Mouse (Mus musculus) MEL (cell line): ENCODE measurements around the gene Fam160a1. TPM values are rescaled to one million over a fixed set of nuclear protein-coding genes. Genes with fewer than 3 reads are reported as not detected.

Source experiments
- DNase-seq: peaks from one replicate; pipeline ENCODE4 v3.0.0; 2011; ENCODE audit warnings: low read depth, low spot score
- H3K27ac ChIP-seq: 2 replicates; pipeline ENCODE4 v1.5.1; 2012; ENCODE audit warnings: low read depth, mild to moderate bottlenecking, control low read depth, low read length, moderate library complexity; ENCODE audit not compliant: control insufficient read depth
- H3K27me3 ChIP-seq, 2 experiments: fragments of 150-350 bp in 1 of 2; sonication (generic) in 1 of 2; 2 replicates each; pipeline ENCODE4 v1.6.1; 2012; ENCODE audit warnings: low read length in 2 of 2, mild to moderate bottlenecking in 2 of 2, improper control_type of control experiment in 1 of 2, moderate library complexity in 1 of 2; ENCODE audit not compliant: insufficient read depth in 2 of 2, control insufficient read depth in 1 of 2
- H3K36me3 ChIP-seq, 2 experiments: 2 replicates each; pipeline ENCODE4 v1.6.1; 2012 to 2014; ENCODE audit warnings: low read length in 2 of 2, improper control_type of control experiment in 1 of 2, inconsistent platforms in 1 of 2, mild to moderate bottlenecking in 1 of 2; ENCODE audit not compliant: insufficient read depth in 2 of 2, control insufficient read depth in 1 of 2
- H3K4me1 ChIP-seq, 2 experiments: fragments of 150-350 bp in 1 of 2; sonication (generic) in 1 of 2; 2 replicates each; pipeline ENCODE4 v1.6.1; 2012; ENCODE audit warnings: low read length in 2 of 2, improper control_type of control experiment in 1 of 2, mild to moderate bottlenecking in 1 of 2; ENCODE audit not compliant: insufficient read depth in 2 of 2, control insufficient read depth in 1 of 2
- H3K4me3 ChIP-seq, 2 experiments: fragments of 150-350 bp in 1 of 2; sonication (generic) in 1 of 2; 2 replicates each; pipeline ENCODE4 v1.5.1; 2012; ENCODE audit warnings: low read depth in 2 of 2, low read length in 2 of 2, mild to moderate bottlenecking in 2 of 2, moderate library complexity in 2 of 2, control low read depth in 1 of 2, improper control_type of control experiment in 1 of 2; ENCODE audit not compliant: control insufficient read depth in 1 of 2, insufficient read depth in 1 of 2
- H3K79me2 ChIP-seq: 2 replicates; pipeline ENCODE4 v1.6.1; 2012; ENCODE audit warnings: mild to moderate bottlenecking, low read length, moderate library complexity; ENCODE audit not compliant: control insufficient read depth, poor library complexity, insufficient read depth
- H3K9ac ChIP-seq: 2 replicates; pipeline ENCODE4 v1.6.1; 2012; ENCODE audit warnings: low read depth, mild to moderate bottlenecking, control low read depth, low read length, moderate library complexity; ENCODE audit not compliant: control insufficient read depth, poor library complexity, severe bottlenecking
- H3K9me3 ChIP-seq: fragments of 150-350 bp; sonication (generic); replicated peaks from 2 replicates; pipeline ENCODE4 v1.6.1; 2012; ENCODE audit warnings: mild to moderate bottlenecking, low read length, improper control_type of control experiment, moderate library complexity; ENCODE audit not compliant: insufficient read depth
- BHLHE40 ChIP-seq: IDR thresholded peaks from 2 replicates; pipeline ENCODE4 v1.6.1; 2012; ENCODE audit warnings: low read depth, mild to moderate bottlenecking, inconsistent platforms, low read length, improper control_type of control experiment, borderline replicate concordance
- CHD1 ChIP-seq: IDR thresholded peaks from 2 replicates; pipeline ENCODE4 v1.6.1; 2012; ENCODE audit warnings: low read depth, mild to moderate bottlenecking, inconsistent platforms, low read length, improper control_type of control experiment
- ELF1 ChIP-seq: IDR thresholded peaks from 2 replicates; pipeline ENCODE4 v1.6.1; 2014; ENCODE audit warnings: low read depth, mild to moderate bottlenecking, inconsistent platforms, low read length, improper control_type of control experiment, moderate library complexity
- EP300 ChIP-seq, 2 experiments: IDR thresholded peaks; 2 replicates each; pipeline ENCODE4 v1.6.1; 2011; ENCODE audit warnings: improper control_type of control experiment in 2 of 2, low read length in 2 of 2, low read depth in 1 of 2, mild to moderate bottlenecking in 1 of 2
- GABPA ChIP-seq: IDR thresholded peaks from 2 replicates; pipeline ENCODE4 v1.6.1; 2012; ENCODE audit warnings: low read depth, mild to moderate bottlenecking, inconsistent platforms, low read length, improper control_type of control experiment, moderate library complexity
- JUND ChIP-seq: IDR thresholded peaks from 2 replicates; pipeline ENCODE4 v1.6.1; 2011; ENCODE audit warnings: low read depth, mild to moderate bottlenecking, improper control_type of control experiment, low read length
- KAT2A ChIP-seq: conservative IDR thresholded peaks from 2 replicates; pipeline ENCODE4 v1.6.1; 2012; ENCODE audit warnings: low read depth, low read length, improper control_type of control experiment, inconsistent platforms
- MAX ChIP-seq: IDR thresholded peaks from 2 replicates; pipeline ENCODE4 v1.6.1; 2011; ENCODE audit warnings: low read length, improper control_type of control experiment
- RCOR1 ChIP-seq: IDR thresholded peaks from 2 replicates; pipeline ENCODE4 v1.6.1; 2012; ENCODE audit warnings: low read depth, mild to moderate bottlenecking, inconsistent platforms, low read length, improper control_type of control experiment
- SIN3A ChIP-seq: IDR thresholded peaks from 2 replicates; pipeline ENCODE4 v1.6.1; 2012; ENCODE audit warnings: low read length, improper control_type of control experiment, inconsistent platforms
- TBP ChIP-seq: IDR thresholded peaks from 2 replicates; pipeline ENCODE4 v1.8.0; 2011; ENCODE audit warnings: low read depth, low read length, improper control_type of control experiment
- USF1 ChIP-seq: IDR thresholded peaks from 2 replicates; pipeline ENCODE4 v1.6.1; 2014; ENCODE audit warnings: low read depth, mild to moderate bottlenecking, inconsistent platforms, low read length, improper control_type of control experiment, moderate library complexity
- USF2 ChIP-seq, 2 experiments: IDR thresholded peaks; 2 replicates each; pipeline ENCODE4 v1.6.1; 2011 to 2012; ENCODE audit warnings: improper control_type of control experiment in 2 of 2, low read length in 2 of 2, borderline replicate concordance in 1 of 2, inconsistent platforms in 1 of 2, low read depth in 1 of 2, mild to moderate bottlenecking in 1 of 2; ENCODE audit not compliant: insufficient read depth in 1 of 2
- ZKSCAN1 ChIP-seq: IDR thresholded peaks from 2 replicates; pipeline ENCODE4 v1.6.1; 2012; ENCODE audit warnings: low read depth, mild to moderate bottlenecking, inconsistent platforms, low read length, improper control_type of control experiment, moderate library complexity
- ZNF384 ChIP-seq: IDR thresholded peaks from 2 replicates; pipeline ENCODE4 v1.6.1; 2012; ENCODE audit warnings: low read depth, mild to moderate bottlenecking, inconsistent platforms, low read length, improper control_type of control experiment
- polyA plus RNA-seq, 2 experiments: library from polyadenylated mRNA; stranded (reverse) in 1 of 2; unstranded in 1 of 2; fragments of >175 nt in 1 of 2; fragments of >200 nt in 1 of 2; gene quantifications; 2 replicates each; pipeline versions ENCODE4 v1.2.1 to v1.2.4; 2012; ENCODE audit warnings: low replicate concordance in 2 of 2, low read depth in 1 of 2; ENCODE audit not compliant: insufficient read length in 2 of 2, insufficient read depth in 1 of 2, missing spikeins in 1 of 2
- total RNA-seq: library from RNA; depleted of rRNA; stranded (reverse); fragments of 300-350 nt; gene quantifications from 2 replicates; pipeline ENCODE4 v1.2.3, GENCODE M21; 2012

Fam160a1 gene
- total and polyA plus RNA-seq, 3 experiments = not detected

DNA sequence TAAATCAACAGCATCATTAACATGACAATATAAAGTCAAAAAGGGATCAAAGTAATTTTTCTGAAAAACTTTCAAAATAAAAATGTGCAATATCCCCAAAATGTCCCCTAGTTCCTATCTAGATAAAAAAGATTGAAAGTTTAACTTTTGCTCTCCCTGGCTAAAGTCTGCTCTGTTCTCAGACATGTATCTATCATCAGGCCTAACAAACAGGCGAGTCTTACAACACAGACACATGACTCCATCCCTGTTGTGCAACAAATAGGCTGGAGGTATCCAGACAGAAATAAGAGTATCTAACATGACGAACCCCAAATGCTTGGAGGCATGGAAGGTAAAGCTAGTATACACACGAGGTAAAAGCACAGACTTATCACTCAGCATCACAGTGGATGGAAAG lies 2.2 kb upstream of the Fam160a1 start:
- Histone ChIP-seq H3K36me3 (no peaks in the 10 kb centered on the region), H3K27ac (no peak overlapping the region), H3K4me1 (no peaks in the 10 kb centered on the region), H3K4me3 (no peak overlapping the region), H3K9me3 (no peaks in the 10 kb centered on the region), H3K79me2 (no peaks in the 10 kb centered on the region), H3K9ac (no peak overlapping the region), H3K27me3 (no peaks in the 10 kb centered on the region; a peak in 1 of 4 replicates)
- DNase-seq = no peak
- no peak for TF ChIP-seq ZKSCAN1
- TF ChIP-seq RCOR1 = no peak
- TF ChIP-seq TBP = no peak
- TF ChIP-seq MAX = no peak
- TF ChIP-seq JUND = no peak
- no peak for TF ChIP-seq BHLHE40
- TF ChIP-seq CHD1 = no peak
- no peak for TF ChIP-seq SIN3A
- TF ChIP-seq GABPA = no peak
- no peak for TF ChIP-seq USF1
- TF ChIP-seq ZNF384 = no peak
- TF ChIP-seq ELF1 = no peak
- TF ChIP-seq KAT2A = no peak
- TF ChIP-seq EP300 (IDR thresholded peaks at IDR 0.05; ENCODE audit: low read depth in 1 of 2, low read length in 2 of 2) = no peak

DNA sequence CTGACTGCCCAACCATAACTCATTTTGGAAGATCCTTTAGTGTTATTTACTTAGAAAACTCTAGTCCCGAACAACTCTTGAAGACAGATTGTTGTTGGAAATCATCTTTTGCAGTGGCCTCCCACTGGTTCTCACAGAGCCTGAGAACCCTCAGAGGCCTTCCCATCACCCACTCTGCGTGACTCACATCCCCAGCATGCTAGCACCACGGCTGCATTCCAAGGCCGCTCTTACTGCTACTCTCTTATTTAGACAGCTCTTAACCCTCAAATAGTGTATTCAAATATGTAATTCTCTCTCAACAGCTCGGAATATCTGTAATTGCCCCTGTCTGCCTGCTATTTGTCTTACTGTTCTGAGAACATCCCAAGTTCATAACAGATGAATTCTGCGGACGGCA lies 2.9 kb downstream of the Fam160a1 start:
- H3K27ac ChIP-seq = no peak overlapping the region
- no peaks in the 10 kb centered on the region for H3K27me3 ChIP-seq
- no peaks in the 10 kb centered on the region for H3K79me2 ChIP-seq
- H3K36me3 ChIP-seq = no peaks in the 10 kb centered on the region
- H3K9me3 ChIP-seq = no peaks in the 10 kb centered on the region
- no peak overlapping the region for H3K4me3 ChIP-seq
- DNase-seq = no peak
- no peak overlapping the region for H3K9ac ChIP-seq
- no peaks in the 10 kb centered on the region for H3K4me1 ChIP-seq
- TF ChIP-seq USF2 (IDR thresholded peaks at IDR 0.05; ENCODE audit: borderline replicate concordance in 1 of 2, insufficient read depth in 1 of 2, low read depth in 1 of 2, low read length in 2 of 2) (no peak), ZNF384 (no peak)
